Mouse (Mus musculus) urinary bladder, adult 18-20 months (tissue): Measurements from ENCODE around the gene Arhgef6.

Source experiments
- DNase-seq, 2 experiments: peaks; one replicate each; pipeline ENCODE4 v3.0.0; 2022; ENCODE audit warnings: low spot score in 2 of 2, mixed read lengths in 2 of 2

Gene Arhgef6

DNA sequence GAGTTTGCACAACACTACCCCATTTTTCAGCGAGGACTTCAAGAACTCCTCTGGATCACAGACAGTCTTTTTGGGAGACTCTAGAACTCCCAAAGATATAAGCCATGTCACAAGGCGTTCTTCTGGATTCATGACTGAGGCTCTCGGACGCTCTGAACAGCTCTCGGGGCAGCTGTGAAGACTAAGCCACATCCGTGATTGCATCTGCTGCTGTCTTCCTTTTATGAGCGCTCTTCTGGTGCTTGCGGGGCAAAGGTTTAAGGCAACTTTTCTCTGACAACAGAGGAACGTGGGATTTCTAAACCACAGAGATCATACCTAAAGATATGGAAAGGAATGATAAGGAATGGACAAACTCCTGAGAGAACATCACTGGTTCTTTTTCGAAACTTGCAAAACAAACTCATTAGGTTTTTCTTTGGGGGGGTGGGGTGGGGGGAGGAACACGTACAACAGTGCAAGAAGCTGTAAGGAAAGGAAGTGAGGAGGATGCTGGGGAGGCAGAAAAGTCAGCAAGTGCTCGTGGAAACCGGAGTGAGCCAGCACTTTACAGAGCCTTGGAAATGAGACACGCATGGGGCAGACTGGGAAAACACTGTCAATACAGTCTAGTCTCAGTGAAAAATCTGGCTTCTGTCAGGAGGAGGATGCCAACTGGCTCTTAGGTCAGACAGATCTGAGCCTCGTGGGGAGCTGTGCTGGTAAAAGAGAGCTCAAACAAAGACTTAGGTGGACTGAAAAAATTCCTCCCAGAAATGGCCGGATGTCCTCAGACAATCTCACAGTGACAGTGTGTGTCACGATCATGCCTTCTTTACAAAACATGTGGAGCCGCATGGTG, at the start of gene Arhgef6:
TSS of gene Arhgef6 (minus strand) at position 359 of the 841 bp plus-strand sequence.
- no peak for DNase-seq

DNA sequence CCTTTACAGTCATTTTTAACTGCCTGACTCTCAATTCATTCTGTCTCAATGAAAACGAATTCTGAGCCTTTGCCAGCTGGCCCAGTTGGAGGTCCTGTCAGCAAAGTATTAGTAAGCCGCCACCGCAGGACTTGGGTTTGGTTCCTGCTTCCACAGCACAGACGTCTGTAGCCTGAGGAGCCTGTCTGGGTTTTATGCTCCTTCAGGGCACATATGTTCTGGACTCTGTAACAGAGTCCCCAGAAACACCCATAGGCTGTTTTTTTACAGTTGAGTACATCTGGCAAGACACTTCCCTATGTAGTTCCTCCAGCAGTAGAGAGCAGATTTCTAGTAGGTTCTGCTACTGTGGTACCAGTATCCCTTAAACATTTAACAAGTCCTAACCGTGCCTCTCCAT, 42.4 kb upstream of the Arhgef6 start:
- DNase-seq = no peak

DNA sequence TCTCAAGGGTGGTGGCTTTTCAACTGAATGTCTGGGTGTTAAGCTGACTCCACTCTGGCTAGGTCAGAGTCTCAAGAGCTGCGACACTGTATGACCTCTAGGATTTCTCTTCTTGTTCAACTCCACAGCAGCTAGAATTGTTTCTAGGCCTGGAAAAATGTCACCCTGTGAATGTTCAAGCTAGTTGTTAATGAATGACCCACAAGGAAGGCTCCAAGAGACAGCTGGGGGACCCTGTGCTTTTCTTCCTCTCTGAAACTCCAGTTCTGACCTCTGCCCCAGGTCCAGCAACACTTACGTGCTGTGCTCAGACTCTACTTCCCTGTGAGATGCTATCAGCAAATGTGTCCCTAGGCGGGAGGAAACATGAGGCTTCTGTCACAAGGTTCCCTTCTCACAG, 40.0 kb upstream of the Arhgef6 start:
- DNase-seq = no peak

DNA sequence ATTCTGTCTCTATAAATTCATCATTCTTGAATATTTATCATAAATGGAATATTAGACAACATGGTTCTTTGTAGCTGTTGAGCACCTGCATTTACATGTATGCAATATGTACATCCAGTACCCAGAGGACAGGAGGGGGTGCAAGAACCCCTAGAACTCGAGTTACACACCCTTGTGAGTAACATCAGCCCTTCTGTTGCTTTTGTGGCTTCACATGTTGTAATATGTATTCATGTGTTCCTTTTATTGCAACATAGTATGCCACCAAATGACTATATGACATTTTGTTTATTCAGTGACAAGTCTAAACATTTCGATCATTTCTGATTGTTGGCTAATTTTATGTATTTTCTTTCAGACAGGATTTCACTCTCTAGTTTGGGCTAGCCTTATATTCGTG, 38.6 kb upstream of the Arhgef6 start:
- no peak for DNase-seq

DNA sequence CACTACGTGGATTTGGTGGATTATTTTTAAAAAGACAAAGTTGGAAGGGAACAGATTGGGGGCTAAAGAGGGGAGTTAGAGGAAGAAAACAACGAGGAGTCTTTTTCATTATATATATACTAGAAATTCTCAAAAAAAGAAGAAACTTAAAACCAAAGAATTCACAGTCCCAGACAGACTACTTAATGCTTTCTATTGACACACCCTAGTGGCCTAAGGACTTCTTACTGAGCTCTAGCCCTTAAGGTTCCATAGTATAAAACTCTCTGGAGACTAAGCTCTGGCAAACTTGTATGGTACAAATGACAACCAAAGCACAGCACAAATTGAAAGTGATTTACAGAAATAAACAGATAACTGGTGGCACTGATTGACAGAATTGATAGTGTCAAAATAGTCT, 35.5 kb upstream of the Arhgef6 start:
- no peak for DNase-seq

DNA sequence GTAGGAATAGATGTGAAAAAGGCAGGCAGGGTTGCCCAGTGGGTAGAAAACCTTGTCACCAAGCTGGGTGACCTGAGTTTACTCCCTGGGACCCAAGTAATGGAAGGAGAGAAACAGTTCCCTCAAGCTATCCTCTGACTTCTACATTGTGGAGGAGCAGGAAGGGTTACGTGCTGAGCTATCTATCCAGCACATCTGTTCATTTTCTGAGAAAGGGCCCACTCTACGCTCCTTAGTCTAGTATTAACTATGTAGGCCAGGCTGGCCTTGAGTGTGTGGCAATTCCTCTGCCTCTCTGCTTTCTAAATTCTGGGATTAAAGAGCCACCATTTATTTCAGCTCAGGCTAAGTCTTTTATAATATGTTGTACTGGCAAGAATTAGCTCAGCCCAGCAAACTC, 35.0 kb upstream of the Arhgef6 start:
- no peak for DNase-seq

DNA sequence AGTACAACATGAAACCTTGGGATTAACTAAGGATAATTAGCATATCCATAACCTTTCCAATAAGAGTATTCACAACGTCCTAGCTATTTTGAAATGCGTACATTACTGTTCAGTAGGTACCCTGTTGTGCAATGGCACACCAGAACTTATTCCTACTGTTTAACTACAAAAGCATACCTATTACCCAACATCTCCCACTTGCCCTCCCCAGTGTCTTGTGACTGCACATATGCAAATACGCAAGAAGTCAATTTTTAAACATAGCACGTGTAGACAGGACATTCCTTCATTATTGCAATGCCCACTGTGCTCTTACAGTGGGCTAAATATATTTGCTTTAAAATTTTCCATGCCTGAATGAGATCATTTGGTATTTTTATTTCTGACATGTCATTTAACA, 34.4 kb upstream of the Arhgef6 start:
- DNase-seq = no peak

DNA sequence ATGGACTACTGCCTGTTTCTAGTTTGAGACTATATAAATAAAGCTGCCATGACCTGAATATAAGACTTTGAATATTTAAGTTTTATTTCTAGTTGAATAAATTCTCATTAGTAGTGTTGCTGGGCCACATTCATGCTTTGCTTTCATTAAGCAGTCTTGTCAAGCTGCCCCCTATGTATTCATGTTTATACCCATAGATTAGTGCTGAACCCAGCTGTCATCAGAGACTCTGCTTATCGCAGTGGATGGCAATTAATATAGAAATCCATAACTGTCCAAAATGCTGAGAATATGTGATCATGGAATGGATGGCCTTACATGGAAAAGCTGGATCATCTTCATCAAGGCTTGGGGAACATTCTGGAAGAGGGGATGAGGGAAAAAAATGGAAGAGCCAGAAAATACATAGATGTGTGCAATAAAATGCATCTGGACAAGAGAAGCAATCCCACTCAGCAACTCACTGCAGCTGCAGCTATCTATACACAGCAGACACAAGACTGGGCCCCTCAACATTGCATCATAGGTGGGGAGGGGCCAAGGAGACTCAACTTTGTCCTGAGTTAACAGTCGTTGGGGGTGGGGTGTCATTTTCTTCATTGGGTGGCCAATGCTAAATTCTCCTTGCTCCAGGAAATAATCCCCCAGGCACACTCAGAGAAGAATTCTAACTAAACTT, 26.5 kb upstream of the Arhgef6 start:
- no peak for DNase-seq

DNA sequence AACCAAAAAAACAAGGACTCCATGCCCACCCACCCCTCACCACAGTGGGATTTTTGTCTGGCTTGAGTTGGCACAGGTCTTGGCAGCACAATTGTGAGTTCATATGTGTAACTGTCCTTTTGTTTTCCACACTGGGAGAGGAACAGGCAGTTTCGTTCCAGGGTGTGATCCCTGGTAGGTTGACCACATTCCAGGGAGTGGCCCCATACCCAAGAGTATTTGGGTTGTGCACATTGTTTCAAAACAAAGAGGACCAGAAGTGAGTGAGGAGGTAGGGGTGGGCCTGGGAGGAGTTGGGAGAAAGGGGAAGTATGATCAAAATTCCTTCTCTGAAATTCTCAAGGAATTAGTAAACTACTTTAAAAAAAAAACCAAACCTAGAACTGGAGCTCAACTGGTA, 20.8 kb upstream of the Arhgef6 start:
- DNase-seq = no peak

DNA sequence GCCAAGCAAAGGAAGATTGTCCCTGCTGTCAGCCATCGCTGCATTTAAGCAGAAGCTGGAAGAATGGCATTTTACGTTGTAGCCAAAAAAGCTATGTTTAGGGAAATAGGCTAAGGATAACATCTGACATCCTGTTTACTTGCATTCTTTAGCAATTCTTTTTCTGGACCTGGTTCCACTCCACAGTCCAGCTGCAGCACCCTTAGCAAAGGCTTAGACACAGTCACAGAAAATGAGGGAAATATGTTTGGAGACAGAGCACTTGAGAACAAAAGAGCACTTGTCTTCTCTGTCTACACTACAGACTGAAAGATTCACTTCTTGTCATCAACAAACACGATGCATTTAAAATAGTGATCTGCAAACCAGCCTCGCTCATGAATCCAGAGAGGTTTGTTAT, 691 bp upstream of the Arhgef6 start:
- DNase-seq = no peak

DNA sequence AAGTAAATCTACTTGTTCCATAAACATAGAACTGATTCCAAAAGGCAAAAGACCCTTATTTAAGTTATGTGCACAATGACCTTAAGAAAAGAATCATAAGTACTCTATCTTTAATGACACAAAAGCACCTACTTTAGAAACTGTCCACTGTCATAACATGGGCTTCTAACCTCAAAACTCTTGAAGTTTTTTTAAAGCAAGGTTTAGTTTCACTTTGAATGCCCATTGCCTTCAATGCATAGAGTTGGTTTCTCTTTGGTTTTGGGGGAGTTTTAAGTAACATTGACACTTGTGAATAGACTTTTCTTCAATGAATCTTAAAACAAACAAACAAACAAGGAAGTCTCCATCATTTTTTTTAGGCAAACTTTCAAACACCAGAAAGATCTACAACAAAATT, 947 bp downstream of the Arhgef6 start:
- DNase-seq = no peak

DNA sequence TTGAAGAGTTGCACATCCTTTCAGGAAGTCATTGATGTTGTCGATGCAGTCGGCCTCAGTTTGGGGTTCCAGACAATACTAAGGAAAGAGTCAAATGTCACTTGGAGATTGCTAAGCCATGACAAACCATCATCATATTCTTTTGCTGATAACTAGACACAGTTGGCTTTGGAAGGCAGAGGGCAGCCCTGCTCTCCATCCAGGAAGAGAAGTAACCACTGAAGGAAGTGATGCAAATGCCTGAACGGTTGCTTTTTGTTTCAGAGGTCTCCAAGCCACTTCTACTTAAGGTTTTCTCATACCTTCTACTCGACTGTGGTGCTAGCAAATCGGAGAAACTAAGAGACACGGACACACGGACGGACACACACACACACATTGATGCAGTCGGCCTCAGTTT, 1.6 kb downstream of the Arhgef6 start:
- DNase-seq = no peak

DNA sequence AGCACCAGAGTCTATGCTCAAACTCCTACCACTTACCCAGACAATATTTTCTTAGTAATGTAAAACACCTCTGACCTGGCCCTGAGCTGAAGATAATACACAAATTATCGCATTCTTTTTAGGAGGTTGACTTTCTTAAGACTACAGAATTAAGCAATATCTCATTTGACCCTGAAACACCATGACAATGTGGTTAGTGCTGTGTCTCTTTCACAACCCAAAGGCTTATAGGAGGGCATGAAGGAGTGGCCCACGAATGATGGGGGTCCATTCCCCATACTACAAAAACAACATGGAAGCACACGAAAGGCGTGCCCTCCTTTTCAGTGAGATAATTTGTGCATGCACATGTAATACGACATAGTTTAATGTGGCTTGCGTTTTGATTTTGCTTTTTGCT, 3.2 kb downstream of the Arhgef6 start:
- no peak for DNase-seq

DNA sequence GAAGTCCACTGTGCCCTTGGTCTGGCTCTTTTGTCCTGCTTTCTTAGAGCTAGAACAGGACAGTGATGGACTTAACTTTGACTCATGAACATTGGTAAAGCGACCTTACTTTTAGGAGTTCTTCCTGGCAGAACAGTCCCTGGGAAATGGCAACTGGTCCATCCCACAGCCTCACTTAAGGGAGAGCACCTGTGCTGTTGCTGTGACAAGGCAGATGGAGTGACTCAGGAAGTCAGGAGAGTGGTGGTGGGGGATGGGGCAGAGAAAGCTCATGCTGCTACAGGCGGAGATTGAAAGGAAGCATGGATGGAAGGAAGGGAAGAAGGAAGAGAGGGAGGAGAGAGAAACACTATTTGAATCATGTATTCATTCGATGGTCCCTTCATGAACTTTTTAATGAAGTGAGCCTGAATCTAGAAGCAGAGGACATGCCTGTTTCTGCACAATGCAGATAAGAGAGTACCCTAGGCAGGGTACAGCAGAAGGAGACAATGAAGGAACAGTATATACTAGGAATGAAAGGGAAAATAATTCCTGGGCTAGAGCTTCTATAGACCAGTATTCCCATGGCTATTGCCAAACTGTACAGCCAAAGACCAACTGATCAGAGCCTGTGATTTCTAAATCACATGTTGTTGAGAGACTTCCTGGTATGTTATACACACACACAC, 10.7 kb downstream of the Arhgef6 start:
- no peak for DNase-seq

DNA sequence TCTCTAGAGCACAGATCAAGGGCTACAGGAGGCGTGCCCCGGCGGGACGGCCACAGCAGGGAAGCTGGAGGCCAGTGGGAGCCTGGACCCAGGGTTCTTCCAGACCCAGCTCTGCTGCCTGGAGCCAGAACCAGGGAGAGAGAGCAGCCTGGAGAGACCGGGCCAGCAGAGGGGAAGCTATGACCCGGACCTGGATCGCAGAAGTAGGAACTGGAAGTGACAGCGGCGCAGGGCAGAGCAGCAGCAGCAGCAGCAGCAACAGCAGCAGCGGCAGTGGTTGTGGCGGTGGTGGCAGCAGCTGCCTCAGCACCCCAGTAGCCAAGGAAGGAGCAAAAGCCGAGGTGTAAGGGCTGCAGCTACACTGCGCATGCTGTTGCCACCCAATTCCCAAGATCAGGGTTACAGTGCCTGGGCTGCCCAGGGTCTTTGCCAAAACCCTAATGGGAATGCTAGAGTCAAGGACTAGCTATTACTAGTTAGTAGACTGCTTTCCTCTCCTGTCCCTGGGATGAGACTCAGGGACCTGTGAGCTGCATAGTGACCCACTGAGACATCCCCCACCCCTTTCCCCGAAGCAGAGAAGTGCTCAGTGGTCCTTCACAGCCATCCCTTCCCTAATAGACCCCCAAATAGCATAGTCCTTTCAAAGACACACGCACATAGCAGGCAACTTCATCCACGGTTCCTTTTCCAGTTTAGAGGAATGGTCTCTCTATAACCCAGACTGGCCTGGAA, 11.9 kb downstream of the Arhgef6 start:
- DNase-seq = peak; percentile 12 to 41

DNA sequence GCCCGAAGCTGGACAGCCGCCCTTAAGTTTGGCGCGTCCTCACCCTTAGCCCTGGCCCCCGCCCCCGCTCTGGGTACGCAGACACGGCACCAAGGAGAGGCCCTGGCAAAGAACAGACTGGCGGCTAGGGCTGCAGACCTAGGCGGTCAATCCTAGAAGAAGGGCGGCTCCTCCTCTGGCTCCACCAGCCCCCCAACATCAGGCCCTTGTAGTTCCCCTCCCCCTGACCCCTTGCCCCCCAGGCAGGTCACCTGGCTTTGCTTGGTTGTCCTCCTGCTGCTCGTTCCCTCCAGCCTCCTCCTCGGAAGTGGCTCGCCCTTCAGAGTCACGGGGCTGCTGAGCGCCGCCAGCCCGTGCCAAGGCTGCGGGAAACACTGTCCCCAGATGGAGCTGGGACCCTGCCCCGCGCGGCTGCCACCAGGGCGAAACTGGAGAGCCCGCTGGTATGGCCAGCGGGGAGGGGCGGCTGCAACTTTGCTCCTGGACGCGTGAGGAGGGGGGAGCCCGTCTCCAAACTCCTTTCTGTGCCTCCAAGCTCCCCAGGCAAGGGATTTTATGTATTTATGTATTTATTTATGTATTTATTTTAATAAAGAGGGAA, 12.6 kb downstream of the Arhgef6 start:
- DNase-seq = peak; percentile 10 to 19

DNA sequence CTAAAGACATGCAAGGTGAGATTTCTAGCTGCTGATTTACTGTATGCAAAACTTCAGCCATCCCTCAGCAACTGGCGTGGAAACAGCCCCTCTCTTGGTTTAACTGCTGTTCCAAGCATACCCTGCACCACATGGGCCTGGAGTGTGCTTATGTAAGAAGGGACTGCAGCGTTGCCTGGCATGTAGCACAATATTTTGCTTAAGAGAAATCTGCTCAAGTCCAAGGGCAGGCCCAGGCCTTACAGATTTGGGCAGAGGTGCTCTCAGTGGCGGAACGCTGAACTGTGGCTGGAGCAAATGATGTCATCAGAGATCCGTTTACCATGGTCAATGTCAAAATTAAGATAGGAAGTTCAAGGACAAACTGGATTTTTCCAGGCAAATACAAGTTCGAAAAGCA, 13.6 kb downstream of the Arhgef6 start:
- DNase-seq = no peak

DNA sequence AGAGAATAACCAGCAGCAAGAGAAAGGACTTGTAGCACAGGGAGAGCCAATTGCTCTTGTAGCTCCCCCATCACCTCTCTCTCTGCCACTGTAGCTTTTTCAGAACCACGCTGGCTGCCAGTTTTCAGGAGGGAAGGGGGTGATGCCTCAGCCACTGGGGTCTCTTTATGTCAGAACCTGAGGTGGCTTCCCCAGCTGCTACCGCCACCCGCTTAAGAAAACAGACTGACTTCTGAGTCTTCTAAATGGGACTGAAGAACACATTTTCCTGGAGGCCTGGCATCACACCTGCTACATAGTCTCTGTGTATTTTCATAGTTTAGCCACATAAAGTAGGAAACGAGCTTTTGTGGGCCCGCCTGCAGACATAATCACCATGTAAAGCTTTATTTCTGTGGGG, 26.5 kb downstream of the Arhgef6 start:
- no peak for DNase-seq

DNA sequence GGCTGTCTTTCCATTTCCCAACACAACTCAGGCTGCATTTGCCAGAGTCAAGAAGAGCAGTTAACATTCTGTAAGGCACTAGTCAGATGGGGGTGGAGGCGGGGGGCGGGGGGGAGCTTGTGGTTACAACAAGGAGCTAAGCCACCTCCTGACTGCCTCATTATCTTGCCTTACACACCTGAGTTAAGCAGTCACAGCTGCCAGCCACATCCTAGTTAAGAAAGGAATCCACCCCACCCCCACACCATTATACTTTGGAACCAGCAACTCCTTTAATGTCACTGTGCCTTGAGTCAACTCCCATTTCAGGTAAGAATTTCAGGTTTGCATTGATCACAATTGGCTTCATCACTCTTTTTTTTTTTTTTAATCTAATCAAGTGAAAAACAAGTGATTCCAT, 28.5 kb downstream of the Arhgef6 start:
- no peak for DNase-seq

DNA sequence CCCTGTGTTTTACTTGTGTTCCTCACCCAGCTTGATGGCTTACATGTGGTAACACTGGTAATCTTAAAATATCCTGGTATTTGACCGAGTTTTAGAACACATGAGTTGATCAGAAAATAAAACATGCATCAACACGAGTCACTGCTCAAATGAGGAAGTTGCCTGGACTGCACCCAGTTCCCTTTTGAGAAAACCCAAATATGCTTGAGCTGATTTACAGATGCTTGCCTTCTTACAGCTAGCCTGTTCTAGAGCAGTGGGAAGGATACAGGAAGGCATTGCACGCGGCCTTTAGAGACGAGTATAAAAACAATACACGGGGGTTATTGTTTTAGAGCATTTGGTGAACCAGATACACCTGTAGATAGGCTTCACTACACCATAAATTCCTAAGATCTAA, 31.8 kb downstream of the Arhgef6 start:
- DNase-seq = no peak

DNA sequence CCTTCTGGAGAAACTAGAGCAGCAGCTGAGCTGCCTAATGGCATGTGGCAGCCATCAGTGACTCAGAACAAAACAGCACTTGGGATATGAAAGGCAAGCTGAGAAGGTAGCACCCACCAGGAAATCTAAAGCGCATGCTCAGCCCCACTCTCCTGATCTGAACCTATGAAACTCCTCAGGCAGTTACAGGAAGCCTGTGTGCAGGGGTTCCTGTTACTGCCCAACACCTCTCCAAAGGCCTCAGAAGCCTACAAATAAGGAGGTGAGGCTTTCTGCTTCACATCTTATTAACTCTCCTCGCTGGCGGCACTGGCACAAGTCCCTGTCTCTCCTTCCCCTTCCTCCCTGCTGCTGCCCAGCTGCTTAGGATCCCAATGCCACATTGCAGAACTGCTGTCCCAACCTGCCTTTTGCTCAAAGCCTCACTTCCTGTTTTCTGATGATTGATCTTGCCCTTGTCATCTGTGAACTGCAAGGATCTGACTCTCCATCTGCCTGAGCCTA, 33.7 kb downstream of the Arhgef6 start:
- DNase-seq = no peak
